Mouse (Mus musculus) brain, embryonic 18.5 days (tissue): ENCODE results near the gene Adamtsl3.

Experiments used
- DNase-seq: peaks from one replicate; pipeline ENCODE4 v3.0.0-alpha.2; 2012; ENCODE audit warnings: low read depth, low spot score

Adamtsl3 gene

GRCm38 (mm10) chr7:82647183-82647582 is 311.7 kb downstream of the Adamtsl3 start:
- no peak for DNase-seq

- no peak for DNase-seq
Observed at GRCm38 (mm10) chr7:82647909-82648308, 312.4 kb downstream of the Adamtsl3 start.

DNA sequence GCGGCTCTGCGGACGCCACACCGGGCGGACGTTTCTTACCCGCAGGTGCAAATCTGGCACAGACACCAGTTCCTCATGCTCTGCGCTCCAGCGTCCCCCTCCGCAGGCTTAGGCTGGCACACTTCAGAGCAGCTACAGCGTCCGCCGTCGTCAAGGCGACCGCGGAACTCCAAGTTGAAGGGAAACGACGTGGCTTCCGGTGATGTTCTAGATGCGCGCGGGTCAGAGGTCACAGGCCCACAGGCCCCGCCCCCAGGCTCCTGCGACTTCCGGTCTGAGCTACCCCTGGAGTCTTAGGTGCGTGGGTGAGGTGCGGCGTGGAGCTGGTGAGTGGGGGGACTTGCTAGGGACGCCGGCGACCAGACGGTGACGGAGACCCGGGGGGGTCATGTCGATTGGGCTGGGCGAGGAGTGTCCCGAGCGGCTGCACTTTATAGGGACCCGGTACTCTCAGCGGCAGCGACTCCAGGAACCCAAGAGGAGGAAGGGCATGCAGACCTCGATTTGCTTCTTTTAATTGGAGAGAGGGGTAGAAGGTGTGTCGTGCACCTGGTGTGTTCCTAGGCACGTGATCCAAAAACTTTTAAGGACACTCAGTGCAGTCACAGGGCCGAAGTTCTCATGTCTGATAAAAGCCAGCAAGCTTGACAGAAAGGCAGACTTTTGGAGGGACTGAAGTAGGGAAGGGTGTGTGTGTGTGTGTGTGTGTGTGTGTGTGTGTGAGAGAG is 313.0 kb downstream of the Adamtsl3 start, which contains the start of the genes Saxo2 and Efl1:
TSS of gene Saxo2 (minus strand) at position 176 of the 728 bp plus-strand sequence.
TSS of gene Efl1 (plus strand) at position 262 of the 728 bp plus-strand sequence.
- DNase-seq: peak; percentile 81

GRCm38 (mm10) chr7:82649081-82649445 is 313.6 kb downstream of the Adamtsl3 start:
- DNase-seq: no peak
